Mouse (Mus musculus) spleen, embryonic (tissue): Measurements from ENCODE around the gene Slc1a2.

Experiments
- CTCF ChIA-PET: fragments of 350-600 bp; sonication (Branson Sonifier 250); formaldehyde crosslinking; loops from one replicate; lab custom pipeline; 2022; lab: Charles Lee

Slc1a2 gene

DNA sequence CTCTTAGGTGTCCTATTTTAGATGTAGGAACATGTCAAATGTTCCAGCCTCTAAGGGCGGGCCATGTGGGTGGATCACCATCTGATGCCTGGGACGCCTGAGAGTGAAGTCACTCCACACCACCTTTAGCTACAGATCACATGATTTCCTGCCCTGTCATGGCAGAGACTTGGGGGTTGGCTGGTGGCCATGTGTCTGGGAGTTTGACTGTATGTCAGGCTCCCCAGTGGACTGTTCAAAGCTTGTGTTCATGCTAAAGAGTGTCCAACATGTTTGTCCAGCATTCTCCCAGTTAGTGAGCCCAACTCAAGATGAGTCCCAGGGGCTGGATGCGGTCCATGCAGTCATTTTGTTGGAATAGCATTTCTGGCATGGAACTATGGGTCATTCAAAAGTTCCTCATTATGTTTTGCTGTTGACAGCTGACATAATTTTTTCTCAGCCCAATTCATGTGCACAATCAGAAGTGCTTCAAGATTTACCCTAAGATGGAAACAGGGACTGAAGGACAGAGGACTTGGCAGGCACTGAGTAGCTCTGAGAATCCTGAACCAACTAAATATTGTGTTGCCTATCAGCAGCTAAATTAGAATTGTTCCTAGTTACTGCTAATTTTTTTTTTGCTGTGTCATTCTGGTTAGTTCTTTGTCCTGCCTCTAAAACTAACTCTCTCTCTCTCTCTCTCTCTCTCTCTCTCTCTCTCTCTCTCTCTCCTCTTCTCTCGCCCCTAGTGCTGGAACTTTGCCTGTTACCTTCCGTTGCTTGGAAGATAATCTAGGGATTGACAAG, 102.0 kb downstream of the Slc1a2 start:
- CTCF ChIA-PET, result interaction anchor here (0.7 kb wide), 1 partner anchor 27 kb away, joined by 3 read pairs; no protein-coding TSS in a partner anchor

- CTCF ChIA-PET, result no interaction called here
Measured at GRCm38 (mm10) chr2:102763176-102763575, 104.7 kb downstream of the Slc1a2 start.

GRCm38 (mm10) chr2:102763991-102764390, 105.5 kb downstream of the Slc1a2 start:
- CTCF ChIA-PET, result no interaction called here

GRCm38 (mm10) chr2:102764602-102765374, 106.3 kb downstream of the Slc1a2 start:
- CTCF ChIA-PET, result no interaction called here

DNA sequence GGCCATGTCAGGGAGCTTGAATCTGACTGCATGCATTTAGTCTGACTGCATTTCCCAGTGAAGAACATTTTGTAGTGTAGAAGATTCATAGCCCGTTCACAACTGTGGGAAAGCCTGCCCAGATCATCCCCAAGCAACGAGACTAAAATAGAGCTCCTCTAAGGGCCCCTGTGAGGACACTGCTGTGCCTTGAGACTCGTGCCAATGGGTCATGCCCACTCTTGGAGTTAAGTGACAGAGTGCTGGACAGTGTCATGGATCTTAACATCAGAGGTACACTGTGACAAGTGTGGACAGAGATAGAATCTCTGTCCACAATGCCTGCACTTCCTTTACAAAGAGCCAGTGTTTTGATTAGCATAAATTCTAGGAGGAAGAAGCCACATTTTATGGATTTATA, 109.8 kb downstream of the Slc1a2 start:
- CTCF ChIA-PET, result no interaction called here

- CTCF ChIA-PET, result no interaction called here
Measured at GRCm38 (mm10) chr2:102771304-102771703, 112.8 kb downstream of the Slc1a2 start.

GRCm38 (mm10) chr2:102772276-102772675, 113.8 kb downstream of the Slc1a2 start:
- CTCF ChIA-PET, result no interaction called here

- CTCF ChIA-PET, result no interaction called here
Measured at GRCm38 (mm10) chr2:102774700-102775099, 116.2 kb downstream of the Slc1a2 start.

DNA sequence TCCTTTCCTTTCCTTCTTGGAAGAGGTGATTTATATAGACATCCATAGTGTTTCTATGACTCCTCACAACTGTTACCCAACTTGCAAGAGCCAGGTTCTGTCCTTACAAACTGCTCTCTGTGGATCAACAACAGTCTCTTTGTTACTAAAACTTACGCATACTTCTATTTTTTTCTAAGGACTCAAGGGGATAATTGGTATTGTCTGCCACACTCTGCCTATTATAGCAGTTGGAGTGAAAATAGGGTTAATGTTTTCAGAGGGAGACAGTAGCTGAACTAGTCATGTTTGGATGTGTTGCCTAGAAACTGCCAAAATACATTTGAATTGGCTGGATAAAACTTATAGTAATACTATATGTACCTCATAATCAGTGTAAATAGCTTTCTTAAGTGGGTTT, 117.1 kb downstream of the Slc1a2 start:
- CTCF ChIA-PET, result no interaction called here

- CTCF ChIA-PET, result no interaction called here
Measured at GRCm38 (mm10) chr2:102778208-102778607, 119.7 kb downstream of the Slc1a2 start.

GRCm38 (mm10) chr2:102782751-102783150, 124.3 kb downstream of the Slc1a2 start:
- CTCF ChIA-PET, result no interaction called here

- CTCF ChIA-PET, result interaction anchor here (0.6 kb wide), 1 partner anchor 283 kb away, joined by 4 read pairs; no protein-coding TSS in a partner anchor
Measured at GRCm38 (mm10) chr2:102785696-102786095, 127.2 kb downstream of the Slc1a2 start.

DNA sequence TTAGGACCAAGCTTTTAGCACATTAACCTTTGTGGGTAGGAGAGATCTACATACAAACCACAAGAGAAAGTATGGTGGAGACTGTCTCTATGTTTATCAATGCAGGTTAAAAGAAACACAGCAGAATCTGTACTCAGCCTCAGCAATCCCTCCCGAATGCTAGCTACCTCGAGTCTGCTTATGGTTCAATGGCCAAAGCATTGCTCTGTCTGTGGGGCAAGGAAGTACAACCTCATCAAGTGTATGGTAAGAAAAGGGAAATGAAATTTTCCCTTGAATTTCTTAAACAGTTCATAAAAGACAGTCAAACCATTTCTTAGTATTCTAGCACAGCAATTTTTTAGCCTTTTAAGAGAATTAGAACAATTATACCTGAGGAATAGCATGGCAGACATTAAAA, 133.2 kb downstream of the Slc1a2 start:
- CTCF ChIA-PET, result no interaction called here

GRCm38 (mm10) chr2:102792804-102793203, 134.3 kb downstream of the Slc1a2 start:
- CTCF ChIA-PET, result interaction anchor here (0.6 kb wide), 1 partner anchor 46 kb away, joined by 4 read pairs; no protein-coding TSS in a partner anchor

DNA sequence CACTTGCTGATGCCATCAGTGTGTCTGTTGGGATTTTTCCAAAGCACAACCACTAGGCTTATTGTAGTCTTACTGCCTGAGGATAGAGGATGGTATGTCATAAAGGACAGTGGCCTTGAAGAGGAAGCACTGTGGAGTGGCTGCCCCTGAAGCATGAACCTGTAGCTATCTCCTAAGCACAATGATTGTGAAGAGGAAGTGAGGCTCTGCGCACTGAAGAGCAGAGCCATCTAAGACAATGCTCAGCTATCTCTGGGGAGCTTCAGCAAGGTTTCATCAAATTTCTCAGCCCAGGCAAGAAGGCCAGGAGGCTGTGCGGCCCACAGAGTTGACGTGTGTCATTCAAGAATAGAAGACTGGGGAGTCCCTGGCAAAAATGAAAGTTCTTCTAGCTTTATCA, 136.6 kb downstream of the Slc1a2 start:
- CTCF ChIA-PET, result interaction anchor here (0.5 to 2.0 kb wide), 3 partner anchors 8 to 45 kb away, joined by 3 to 8 read pairs (median 4); no protein-coding TSS in a partner anchor

GRCm38 (mm10) chr2:102798149-102798548, 139.7 kb downstream of the Slc1a2 start:
- CTCF ChIA-PET, result no interaction called here

DNA sequence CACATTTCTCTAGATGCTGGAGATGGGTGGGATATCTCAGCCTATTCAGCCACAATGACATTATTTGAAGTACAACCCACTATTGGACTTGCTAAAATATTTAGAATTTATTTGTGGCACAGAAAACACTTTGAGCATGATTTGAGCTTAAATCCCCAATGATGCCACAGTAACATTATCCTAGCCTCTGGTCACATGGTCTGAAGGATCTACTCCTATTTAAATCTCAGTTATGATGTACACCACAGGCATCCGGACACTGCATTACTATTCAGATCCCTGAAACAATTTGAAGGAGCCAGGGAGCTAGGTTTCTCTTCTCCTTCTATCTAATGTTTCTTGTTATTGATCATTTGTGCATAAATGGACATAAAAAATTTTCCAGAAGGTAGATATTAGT, 143.4 kb downstream of the Slc1a2 start:
- CTCF ChIA-PET, result interaction anchor here (0.6 kb wide), 1 partner anchor 116 kb away, joined by 6 read pairs; no protein-coding TSS in a partner anchor

DNA sequence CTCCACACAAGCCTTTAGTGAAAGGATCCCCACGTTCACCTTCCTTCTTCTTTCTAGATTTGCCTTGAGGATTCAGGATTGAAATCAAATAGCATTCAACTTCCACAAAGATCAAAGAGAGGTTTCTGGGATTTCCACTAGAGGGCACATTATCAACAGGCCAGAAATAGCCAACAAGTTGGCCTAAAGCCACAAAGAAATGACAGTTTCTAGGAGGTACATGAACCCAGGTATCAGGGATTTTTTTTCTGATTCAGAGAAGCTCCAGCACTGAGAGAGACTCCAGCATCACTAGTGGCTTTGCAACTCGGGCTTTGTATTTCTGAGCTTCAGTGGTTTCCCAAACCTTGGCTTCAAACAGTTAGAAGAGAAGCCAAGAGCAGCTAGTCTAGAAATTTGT, 145.7 kb downstream of the Slc1a2 start:
- CTCF ChIA-PET, result interaction anchor here (0.7 to 1.4 kb wide), 4 partner anchors 9 to 209 kb away, joined by 3 to 4 read pairs (median 3); no protein-coding TSS in a partner anchor

DNA sequence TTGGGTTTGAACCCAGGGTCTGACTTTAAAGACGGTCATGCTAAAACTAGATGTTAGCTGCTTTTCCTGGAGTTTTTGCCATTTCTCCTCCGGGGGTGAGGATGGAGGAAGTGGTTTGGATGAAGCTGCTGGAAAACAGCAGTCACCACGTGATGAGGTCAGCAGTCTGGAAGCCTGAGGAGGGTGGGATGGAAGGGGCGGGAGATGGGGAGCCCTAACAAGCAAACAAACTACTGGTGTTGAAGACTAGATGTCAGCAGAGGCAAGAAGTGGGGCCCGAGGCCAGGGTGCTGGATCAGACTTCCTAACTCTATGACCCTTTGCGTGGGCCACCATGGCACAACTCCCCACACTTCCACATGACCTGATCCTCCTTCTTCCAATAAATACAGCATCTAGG, 146.8 kb downstream of the Slc1a2 start:
- CTCF ChIA-PET, result interaction anchor here (0.7 to 1.4 kb wide), 2 partner anchors 10 to 39 kb away, joined by 3 read pairs; no protein-coding TSS in a partner anchor

DNA sequence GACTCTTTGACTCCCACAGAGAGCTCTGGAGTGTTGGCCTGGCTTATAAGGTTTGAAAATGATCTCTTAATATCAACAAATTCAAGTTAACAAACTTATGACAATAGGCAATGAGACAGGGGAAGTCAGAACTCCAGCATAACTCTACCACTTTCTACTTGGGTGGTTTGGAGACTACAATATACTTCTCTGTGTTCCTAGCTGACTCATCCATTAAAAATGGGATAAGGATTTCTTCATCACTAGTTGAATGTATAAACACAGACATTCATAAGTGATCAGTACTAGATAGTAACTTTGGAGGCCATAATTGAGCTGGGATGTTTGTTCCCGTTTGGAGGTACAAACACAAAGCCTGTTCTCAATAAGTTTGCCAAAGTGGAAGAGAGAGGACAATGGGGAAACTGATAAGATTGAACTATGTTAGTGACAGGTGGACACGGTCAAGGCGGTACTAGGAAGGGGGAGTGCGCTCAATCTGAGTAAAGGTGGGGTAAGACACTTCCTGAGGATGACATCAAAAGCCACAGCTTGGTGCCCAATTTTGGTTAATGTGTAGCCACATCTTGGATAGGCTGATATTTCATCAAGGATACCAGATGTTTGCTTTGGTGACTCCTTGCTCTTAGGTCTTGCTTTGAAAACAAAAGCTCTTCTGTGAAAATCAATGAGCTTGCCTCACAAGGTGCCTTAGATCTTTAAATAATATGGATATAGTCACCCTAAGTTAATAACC, 147.5 kb downstream of the Slc1a2 start:
- CTCF ChIA-PET, result no interaction called here

DNA sequence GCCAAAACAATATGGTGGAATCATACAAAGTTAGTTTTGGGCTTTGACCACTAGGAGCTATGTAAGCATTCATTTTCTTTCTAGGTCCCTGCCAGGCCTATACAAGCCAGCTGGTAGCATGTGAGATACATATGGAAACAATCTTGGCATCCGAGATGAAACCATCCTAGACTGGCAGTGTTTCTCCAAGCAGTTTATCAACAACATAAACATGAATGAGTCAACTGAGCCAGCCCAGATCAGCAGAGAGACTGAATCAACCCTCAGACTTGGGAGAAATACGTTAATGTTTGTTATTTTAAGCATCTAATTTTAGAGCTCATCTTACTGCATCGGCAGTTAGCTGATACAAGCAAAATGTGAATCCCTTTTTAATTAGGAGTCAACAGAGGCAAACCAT, 149.2 kb downstream of the Slc1a2 start:
- CTCF ChIA-PET, result no interaction called here

DNA sequence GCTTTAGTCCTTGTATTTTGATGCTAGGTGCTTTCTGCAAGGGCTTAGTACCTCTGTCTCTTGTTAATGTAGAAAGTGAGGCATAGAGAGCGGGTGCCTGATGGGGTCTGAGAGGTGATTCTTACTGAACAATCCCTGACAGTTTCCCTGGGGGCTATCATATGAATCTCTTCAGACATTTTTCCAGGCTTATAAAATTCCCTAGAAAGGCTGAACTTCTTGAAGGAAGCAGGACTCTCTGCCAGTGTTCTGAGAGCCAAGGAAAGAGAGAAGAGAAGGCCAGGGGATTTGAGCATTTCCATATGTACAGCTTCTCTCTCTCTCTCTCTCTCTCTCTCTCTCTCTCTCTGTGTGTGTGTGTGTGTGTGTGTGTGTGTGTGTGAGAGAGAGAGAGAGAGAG, 151.0 kb downstream of the Slc1a2 start:
- CTCF ChIA-PET, result no interaction called here
